Mouse (Mus musculus): ENCODE data around the gene Fgf3. TPM values are rescaled to one million over a fixed set of nuclear protein-coding genes. Genes with fewer than 3 reads are reported as not detected.
"Not testable (repeated sequence)": the region's sequence is repeated elsewhere in the genome, so short reads cannot be mapped to it uniquely, and the experiment has no call there.

The Fgf3 gene
- polyA plus RNA-seq, 1 experiment from 2014 or later = 0.21 TPM

DNA sequence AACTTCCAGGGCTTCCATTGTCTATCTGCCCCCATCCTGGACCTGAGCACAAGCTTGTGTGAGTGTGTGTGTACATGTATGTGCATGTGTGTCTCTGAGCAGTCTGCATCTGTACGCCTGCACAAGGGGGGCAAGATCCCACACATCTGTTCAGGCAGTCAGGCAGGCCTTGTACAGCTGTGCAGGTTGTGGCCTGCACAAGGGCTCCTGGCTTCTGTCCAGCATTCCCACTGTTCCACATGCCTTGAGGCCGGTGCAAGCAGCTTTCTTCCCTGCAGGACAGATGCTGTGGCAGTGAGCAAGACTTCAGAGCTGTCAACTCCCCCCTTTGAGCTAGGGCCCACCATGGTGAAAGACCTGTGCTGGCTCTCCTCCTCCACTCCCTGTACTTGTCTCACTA is 45.2 kb downstream of the Fgf3 start:
- ATAC-seq (replicated peaks; ENCODE audit: low FRiP score) (no peak), DNase-seq (ENCODE audit: low spot score) (no peak)
- Histone ChIP-seq H3K9me3 (ENCODE audit: control insufficient read depth, low read length) (no peaks in the 10 kb centered on the region), H3K27ac (ENCODE audit: low read depth, low read length) (no peak overlapping the region), H3K4me3 (ENCODE audit: low read depth, low read length) (no peak overlapping the region), H3K4me1 (replicated peaks; ENCODE audit: control insufficient read depth, insufficient read depth, low read length) (no peaks in the 10 kb centered on the region), H3K4me2 (no peak overlapping the region), H3K9ac (ENCODE audit: low read depth, low read length) (no peak overlapping the region), H3K36me3 (ENCODE audit: control insufficient read depth, insufficient read depth, low read length) (no peaks in the 10 kb centered on the region), H3K27me3 (replicated peaks; ENCODE audit: control insufficient read depth, insufficient read depth, low read length) (peaks cover 6% of the 10 kb centered on the region; the same call in 1 of the 2 replicates)
- 48% methylated on average over 2 of the region's 2 CpGs for WGBS

DNA sequence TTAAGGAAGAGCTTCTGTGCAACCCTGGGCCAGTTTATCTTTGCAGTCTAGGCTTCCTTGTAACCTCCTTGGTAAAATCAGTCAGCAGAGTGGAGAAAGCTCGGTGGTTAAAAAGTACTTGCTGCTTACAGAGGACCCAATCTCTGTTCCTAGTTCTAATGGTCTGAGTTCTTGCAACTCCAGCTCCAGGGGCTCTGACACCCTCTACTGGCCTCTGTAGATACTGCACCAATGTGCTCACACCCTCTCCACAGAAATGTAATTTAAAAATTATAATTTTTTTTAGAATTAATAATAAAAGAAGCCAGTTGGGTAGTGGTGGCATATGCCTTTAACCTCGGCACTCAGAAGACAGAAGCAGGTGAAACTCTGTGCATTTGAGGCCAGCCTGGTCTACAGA is 49.8 kb downstream of the Fgf3 start:
- Histone ChIP-seq H3K4me1 (replicated peaks; ENCODE audit: control insufficient read depth, insufficient read depth, low read length) (no peaks in the 10 kb centered on the region), H3K27ac (ENCODE audit: low read depth, low read length) (no peak overlapping the region), H3K4me2 (no peak overlapping the region), H3K4me3 (ENCODE audit: low read depth, low read length) (no peak overlapping the region), H3K9me3 (ENCODE audit: control insufficient read depth, low read length) (no peaks in the 10 kb centered on the region), H3K36me3 (ENCODE audit: control insufficient read depth, insufficient read depth, low read length) (no peaks in the 10 kb centered on the region), H3K9ac (ENCODE audit: low read depth, low read length) (no peak overlapping the region), H3K27me3 (replicated peaks; ENCODE audit: control insufficient read depth, insufficient read depth, low read length) (peaks cover 26% of the 10 kb centered on the region)
- ATAC-seq (replicated peaks; ENCODE audit: low FRiP score) (no peak), DNase-seq (ENCODE audit: low spot score) (no peak)
- WGBS = 66% methylated on average over 2 of the region's 2 CpGs

GRCm38 (mm10) chr7:144888564-144889299 is 50.8 kb downstream of the Fgf3 start:
- no peak overlapping the region for H3K9ac ChIP-seq (ENCODE audit: low read depth, low read length)
- DNase-seq (ENCODE audit: low spot score) = no peak
- no peaks in the 10 kb centered on the region for H3K9me3 ChIP-seq (ENCODE audit: control insufficient read depth, low read length)
- no peaks in the 10 kb centered on the region for H3K36me3 ChIP-seq (ENCODE audit: control insufficient read depth, insufficient read depth, low read length)
- WGBS = 16% methylated on average over 18 of the region's 18 CpGs
- no peak for ATAC-seq (replicated peaks; ENCODE audit: low FRiP score)
- no peaks in the 10 kb centered on the region for H3K4me1 ChIP-seq (replicated peaks; ENCODE audit: control insufficient read depth, insufficient read depth, low read length)
- H3K27ac ChIP-seq (ENCODE audit: low read depth, low read length) = no peak overlapping the region
- H3K27me3 ChIP-seq (replicated peaks; ENCODE audit: control insufficient read depth, insufficient read depth, low read length) = peaks cover 26% of the 10 kb centered on the region
- no peak overlapping the region for H3K4me2 ChIP-seq
- no peak overlapping the region for H3K4me3 ChIP-seq (ENCODE audit: low read depth, low read length)

DNA sequence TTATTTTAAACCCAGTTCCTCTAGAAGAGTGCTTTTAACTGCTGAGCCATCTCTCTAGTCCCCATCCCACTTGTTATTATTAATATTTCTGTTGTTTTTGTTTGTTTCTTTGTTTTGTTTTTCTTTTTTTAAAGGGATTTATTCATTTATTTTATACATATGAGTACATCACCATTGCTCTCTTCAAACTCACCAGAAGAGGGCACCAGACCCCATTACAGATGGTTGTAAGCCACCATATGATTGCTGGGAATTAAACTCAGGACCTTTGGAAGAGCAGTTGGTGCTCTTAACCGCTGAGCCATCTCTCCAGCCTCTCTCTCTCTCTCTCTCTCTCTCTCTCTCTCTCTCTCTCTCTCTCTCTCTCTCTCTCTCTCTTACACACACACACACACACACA is 52.8 kb downstream of the Fgf3 start:
- 77% methylated on average over 1 of the region's 1 CpGs for WGBS
- DNase-seq (ENCODE audit: low spot score); H3K27ac ChIP-seq (ENCODE audit: low read depth, low read length); H3K4me3 ChIP-seq (ENCODE audit: low read depth, low read length); H3K9ac ChIP-seq (ENCODE audit: low read depth, low read length); H3K9me3 ChIP-seq (ENCODE audit: control insufficient read depth, low read length); H3K36me3 ChIP-seq (ENCODE audit: control insufficient read depth, insufficient read depth, low read length); ATAC-seq (replicated peaks; ENCODE audit: low FRiP score); H3K4me2 ChIP-seq; H3K4me1 ChIP-seq (replicated peaks; ENCODE audit: control insufficient read depth, insufficient read depth, low read length): not testable (repeated sequence)
- peaks cover 42% of the 10 kb centered on the region for H3K27me3 ChIP-seq (replicated peaks; ENCODE audit: control insufficient read depth, insufficient read depth, low read length)

GRCm38 (mm10) chr7:144891863-144892262 is 54.0 kb downstream of the Fgf3 start:
- 80% methylated on average over 2 of the region's 2 CpGs for WGBS
- H3K36me3 ChIP-seq (ENCODE audit: control insufficient read depth, insufficient read depth, low read length) = no peaks in the 10 kb centered on the region
- no peak overlapping the region for H3K27ac ChIP-seq (ENCODE audit: low read depth, low read length)
- no peak overlapping the region for H3K4me2 ChIP-seq
- H3K27me3 ChIP-seq (replicated peaks; ENCODE audit: control insufficient read depth, insufficient read depth, low read length) = peaks cover 54% of the 10 kb centered on the region
- DNase-seq (ENCODE audit: low spot score) (no peak), ATAC-seq (replicated peaks; ENCODE audit: low FRiP score) (no peak)
- no peak overlapping the region for H3K4me3 ChIP-seq (ENCODE audit: low read depth, low read length)
- H3K9me3 ChIP-seq (ENCODE audit: control insufficient read depth, low read length) = no peaks in the 10 kb centered on the region
- H3K4me1 ChIP-seq (replicated peaks; ENCODE audit: control insufficient read depth, insufficient read depth, low read length) = peaks cover 17% of the 10 kb centered on the region
- no peak overlapping the region for H3K9ac ChIP-seq (ENCODE audit: low read depth, low read length)

DNA sequence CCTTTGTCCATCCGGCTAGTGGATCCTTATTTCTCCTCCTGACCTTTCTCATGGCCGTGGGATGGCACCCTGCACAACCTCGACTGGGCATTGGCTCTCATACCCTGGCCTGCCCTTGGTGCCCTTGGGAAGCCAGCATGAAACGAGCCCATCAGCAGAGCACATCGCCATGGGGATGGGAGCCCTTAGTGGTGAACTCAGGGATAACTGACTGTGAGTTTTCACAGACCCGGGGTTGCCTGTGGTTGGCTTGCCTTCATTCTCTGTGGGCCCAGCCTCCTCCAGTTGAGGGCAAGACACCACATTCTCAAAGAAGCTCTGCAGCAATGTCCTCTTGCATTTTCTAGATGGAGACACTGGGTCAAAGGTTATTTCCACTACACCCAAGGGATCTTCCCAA is 54.4 kb downstream of the Fgf3 start:
- H3K9ac ChIP-seq (ENCODE audit: low read depth, low read length) = no peak overlapping the region
- no peaks in the 10 kb centered on the region for H3K9me3 ChIP-seq (ENCODE audit: control insufficient read depth, low read length)
- ATAC-seq (replicated peaks; ENCODE audit: low FRiP score) (no peak), DNase-seq (ENCODE audit: low spot score) (no peak)
- H3K36me3 ChIP-seq (ENCODE audit: control insufficient read depth, insufficient read depth, low read length) = no peaks in the 10 kb centered on the region
- H3K4me2 ChIP-seq = no peak overlapping the region
- no peak overlapping the region for H3K4me3 ChIP-seq (ENCODE audit: low read depth, low read length)
- H3K4me1 ChIP-seq (replicated peaks; ENCODE audit: control insufficient read depth, insufficient read depth, low read length) = peaks cover 17% of the 10 kb centered on the region
- H3K27ac ChIP-seq (ENCODE audit: low read depth, low read length) = no peak overlapping the region
- peaks cover 59% of the 10 kb centered on the region for H3K27me3 ChIP-seq (replicated peaks; ENCODE audit: control insufficient read depth, insufficient read depth, low read length)
- WGBS = 62% methylated on average over 6 of the region's 6 CpGs

Other genes with a start within 250 kb of the Fgf3 start
- gene Ano1, start 86.1 kb upstream of the Fgf3 start, polyA plus RNA-seq (2014; fragmentation: Nextera tagmentation; extraction: Ambion mirVana) = 10.2 and 13.2 TPM in 2 replicates
- not detected in 2 replicates for gene Fgf4, start 9.3 kb downstream of the Fgf3 start, polyA plus RNA-seq (2014; fragmentation: Nextera tagmentation; extraction: Ambion mirVana)
- gene Fgf15, start 58.4 kb downstream of the Fgf3 start, polyA plus RNA-seq (2014; fragmentation: Nextera tagmentation; extraction: Ambion mirVana) = 0.12 and 0.43 TPM in 2 replicates
- 16.2 and 20.9 TPM in 2 replicates for gene LTO1, start 77.0 kb downstream of the Fgf3 start, polyA plus RNA-seq (2014; fragmentation: Nextera tagmentation; extraction: Ambion mirVana)
- 60.5 and 69.2 TPM in 2 replicates for gene Ccnd1, start 101.8 kb downstream of the Fgf3 start, polyA plus RNA-seq (2014; fragmentation: Nextera tagmentation; extraction: Ambion mirVana)

Measured in liver, embryonic 11.5 days (tissue).